Mouse (Mus musculus) cortical plate, adult 2 months (tissue): ENCODE measurements around the gene Lmbrd2.

Source experiments
- CTCF ChIP-seq: fragments of 200-500 bp; IDR thresholded peaks from 2 replicates; pipeline ENCODE4 v1.5.1; 2011; ENCODE audit warnings: mild to moderate bottlenecking, control low read depth, low read length; ENCODE audit not compliant: insufficient read depth; ENCODE audit errors: extremely low read depth
- POLR2A ChIP-seq: fragments of 200-500 bp; IDR thresholded peaks from 2 replicates; pipeline ENCODE4 v1.6.1; 2011; ENCODE audit warnings: mild to moderate bottlenecking, low read length, control low read depth; ENCODE audit not compliant: insufficient read depth; ENCODE audit errors: extremely low read depth

DNA sequence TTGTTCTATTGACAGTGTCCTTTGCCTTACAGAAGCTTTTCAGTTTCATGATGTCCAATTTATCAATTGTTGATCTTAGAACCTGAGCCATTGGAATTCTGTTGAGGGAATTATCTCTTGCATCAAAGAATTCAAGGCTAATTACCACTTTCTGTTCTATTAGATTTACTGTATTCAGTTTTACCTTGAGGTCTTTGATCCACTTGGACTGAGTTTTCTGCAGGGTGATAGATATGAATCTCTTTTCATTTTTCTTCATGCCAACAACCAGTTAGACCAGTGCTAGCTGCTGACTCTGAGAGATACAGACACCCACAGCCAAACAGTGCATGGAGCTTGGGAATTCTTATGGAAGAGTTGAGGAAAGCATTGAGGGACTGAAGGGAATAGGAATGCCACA, 71.5 kb downstream of the Lmbrd2 start:
- TF ChIP-seq POLR2A, result no peak
- TF ChIP-seq CTCF, result no peak
